Mouse (Mus musculus): ENCODE results near the gene Ahctf1. TPM values are rescaled to one million over a fixed set of nuclear protein-coding genes. Genes with fewer than 3 reads are reported as not detected.

The Ahctf1 gene
- polyA plus RNA-seq, 1 experiment from 2014 or later = 13.5 TPM

GRCm38 (mm10) chr1:179709390-179709789, 94.1 kb downstream of the Ahctf1 start:
- Histone ChIP-seq H3K9me3 (ENCODE audit: control insufficient read depth, low read length) (no peaks in the 10 kb centered on the region), H3K9ac (ENCODE audit: low read depth, low read length) (no peak overlapping the region), H3K4me1 (ENCODE audit: control insufficient read depth, insufficient read depth, low read depth, low read length) (no peaks in the 10 kb centered on the region), H3K4me2 (ENCODE audit: low read length) (no peak overlapping the region), H3K4me3 (ENCODE audit: low read length) (no peak overlapping the region), H3K27me3 (replicated peaks; ENCODE audit: control insufficient read depth, insufficient read depth, low read length) (no peaks in the 10 kb centered on the region), H3K36me3 (ENCODE audit: control insufficient read depth, insufficient read depth, low read length) (no peaks in the 10 kb centered on the region), H3K27ac (ENCODE audit: low read depth, low read length) (no peak overlapping the region)
- no peak for ATAC-seq
- WGBS = 76% methylated on average over 6 of the region's 6 CpGs

DNA sequence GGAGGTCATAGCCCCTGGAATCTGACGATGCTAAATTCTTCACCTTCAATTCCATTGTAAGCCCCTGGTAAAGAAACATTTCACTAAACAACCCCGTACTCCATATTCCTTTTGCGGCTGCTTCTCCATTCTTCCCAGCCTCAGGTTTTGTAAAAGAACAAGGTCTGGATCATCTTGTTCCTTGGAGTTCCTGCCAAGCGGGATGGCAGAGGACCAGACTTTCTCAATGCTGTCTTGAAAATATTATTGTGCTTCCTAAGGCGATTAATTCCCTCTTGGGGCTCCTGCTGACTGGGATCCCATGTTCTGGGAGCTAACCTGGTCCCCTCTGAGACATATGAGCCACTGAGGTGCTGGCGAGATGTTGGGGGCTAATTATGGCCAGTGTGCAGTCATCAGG, 98.3 kb downstream of the Ahctf1 start:
- 83% methylated on average over 6 of the region's 6 CpGs for WGBS
- H3K27ac ChIP-seq (ENCODE audit: low read depth, low read length) = no peak overlapping the region

GRCm38 (mm10) chr1:179704150-179704549, 99.3 kb downstream of the Ahctf1 start:
- H3K4me3 ChIP-seq (ENCODE audit: low read length) = no peak overlapping the region
- no peaks in the 10 kb centered on the region for H3K4me1 ChIP-seq (ENCODE audit: control insufficient read depth, insufficient read depth, low read depth, low read length)
- no peaks in the 10 kb centered on the region for H3K36me3 ChIP-seq (ENCODE audit: control insufficient read depth, insufficient read depth, low read length)
- WGBS = 80% methylated on average over 3 of the region's 3 CpGs
- no peaks in the 10 kb centered on the region for H3K9me3 ChIP-seq (ENCODE audit: control insufficient read depth, low read length)
- no peak overlapping the region for H3K4me2 ChIP-seq (ENCODE audit: low read length)
- ATAC-seq = no peak
- no peaks in the 10 kb centered on the region for H3K27me3 ChIP-seq (replicated peaks; ENCODE audit: control insufficient read depth, insufficient read depth, low read length)
- H3K9ac ChIP-seq (ENCODE audit: low read depth, low read length) = no peak overlapping the region
- no peak overlapping the region for H3K27ac ChIP-seq (ENCODE audit: low read depth, low read length)

More for the DNA sequence above, 98.3 kb downstream of the Ahctf1 start:
- no peak overlapping the region for H3K4me2 ChIP-seq (ENCODE audit: low read length)
- no peaks in the 10 kb centered on the region for H3K27me3 ChIP-seq (replicated peaks; ENCODE audit: control insufficient read depth, insufficient read depth, low read length)
- no peak for ATAC-seq
- no peak overlapping the region for H3K4me3 ChIP-seq (ENCODE audit: low read length)
- no peaks in the 10 kb centered on the region for H3K4me1 ChIP-seq (ENCODE audit: control insufficient read depth, insufficient read depth, low read depth, low read length)
- no peak overlapping the region for H3K9ac ChIP-seq (ENCODE audit: low read depth, low read length)
- H3K9me3 ChIP-seq (ENCODE audit: control insufficient read depth, low read length) = no peaks in the 10 kb centered on the region
- H3K36me3 ChIP-seq (ENCODE audit: control insufficient read depth, insufficient read depth, low read length) = no peaks in the 10 kb centered on the region

Other genes starting within 250 kb of the Ahctf1 start
- gene Sccpdh, start 135.5 kb downstream of the Ahctf1 start, polyA plus RNA-seq (2015; fragmentation: Nextera tagmentation; extraction: Ambion mirVana) = 177 and 191 TPM in 2 replicates
- 0.10 TPM in 1 of 2 replicates, not detected in the other for gene Kif28, start 58.4 kb downstream of the Ahctf1 start, polyA plus RNA-seq (2015; fragmentation: Nextera tagmentation; extraction: Ambion mirVana)
- 0.13 TPM in 1 of 2 replicates, not detected in the other for gene Gm10518, start 304 bp downstream of the Ahctf1 start, polyA plus RNA-seq (2015; fragmentation: Nextera tagmentation; extraction: Ambion mirVana)
- gene Cdc42bpa, start 156.8 kb upstream of the Ahctf1 start, polyA plus RNA-seq (2015; fragmentation: Nextera tagmentation; extraction: Ambion mirVana) = 24.8 and 34.5 TPM in 2 replicates